Mouse (Mus musculus): ENCODE data around the gene Rpl22l1. TPM values are rescaled to one million over a fixed set of nuclear protein-coding genes. Genes with fewer than 3 reads are reported as not detected.
"Not testable (repeated sequence)": the region's sequence is repeated elsewhere in the genome, so short reads cannot be mapped to it uniquely, and the experiment has no call there.

The Rpl22l1 gene
- total and polyA plus RNA-seq, 2 experiments from 2014 or later = 116 to 341 TPM

DNA sequence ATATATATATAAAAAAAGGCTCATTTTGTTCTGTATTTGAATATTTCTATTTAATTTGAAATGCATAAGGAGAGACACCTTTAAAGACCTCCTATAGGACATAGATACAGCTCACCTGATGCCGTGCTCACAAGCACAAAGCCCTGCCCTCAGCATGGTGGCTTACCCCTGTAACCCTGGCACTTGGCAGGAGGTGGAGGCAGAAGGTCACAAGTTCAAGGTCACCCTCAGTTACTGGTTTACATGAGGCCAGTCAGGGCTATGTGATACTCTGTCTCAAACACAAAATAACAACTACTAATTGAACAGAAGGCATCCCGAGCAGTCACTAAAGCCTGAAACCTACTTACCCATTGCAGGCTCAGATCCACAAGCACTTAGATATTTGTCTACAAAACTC is 24.2 kb downstream of the Rpl22l1 start:
- no peaks in the 10 kb centered on the region for H3K36me3 ChIP-seq (ENCODE audit: insufficient read depth, low read length)
- H3K4me3 ChIP-seq (ENCODE audit: low read length) = no peak overlapping the region
- H3K27ac ChIP-seq = no peak overlapping the region
- WGBS = 98% methylated on average over 2 of the region's 2 CpGs
- no peak overlapping the region for H3K9ac ChIP-seq (replicated peaks; ENCODE audit: low read length)
- no peaks in the 10 kb centered on the region for H3K4me1 ChIP-seq (ENCODE audit: insufficient read depth, low read length)
- no peak for ATAC-seq
- no peak for DNase-seq (ENCODE audit: low spot score)
- no peak for TF ChIP-seq CTCF (IDR thresholded peaks at IDR 0.05; ENCODE audit: low read depth)
- no peak overlapping the region for H3K4me2 ChIP-seq (ENCODE audit: low read depth, low read length)
- no peaks in the 10 kb centered on the region for H3K9me3 ChIP-seq (ENCODE audit: low read length)
- H3K27me3 ChIP-seq (ENCODE audit: insufficient read depth, low read length) = no peaks in the 10 kb centered on the region

DNA sequence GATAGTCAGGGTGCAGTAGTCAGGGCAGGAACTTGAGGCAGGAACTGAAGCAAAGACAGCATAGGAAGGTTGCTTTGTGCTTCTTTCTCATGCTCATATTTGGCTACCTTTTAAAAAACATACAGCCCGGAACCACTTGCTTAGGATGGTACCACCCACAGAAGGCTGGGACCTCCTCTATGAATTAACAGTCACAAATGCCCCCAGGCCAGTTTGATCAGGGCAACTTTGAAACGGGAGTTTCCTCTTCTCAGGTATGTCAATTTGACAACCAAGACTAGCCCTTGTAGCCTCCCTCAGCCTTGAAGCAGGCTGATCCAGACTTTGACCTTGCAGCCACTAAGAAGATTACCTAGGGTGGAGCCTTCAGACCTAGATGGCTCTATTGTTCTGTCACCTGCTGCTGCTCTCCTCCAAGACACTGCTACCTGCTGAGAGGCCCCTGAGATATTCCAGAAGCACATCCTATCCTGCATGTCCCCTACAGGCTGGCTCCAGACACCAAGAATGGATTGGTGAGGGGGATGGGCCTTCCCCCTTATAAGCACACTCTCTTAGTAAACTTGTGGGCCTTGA is 31.6 kb downstream of the Rpl22l1 start:
- Histone ChIP-seq H3K36me3 (ENCODE audit: insufficient read depth, low read length) (no peaks in the 10 kb centered on the region), H3K27ac (no peak overlapping the region), H3K4me2 (ENCODE audit: low read depth, low read length) (no peak overlapping the region), H3K27me3 (ENCODE audit: insufficient read depth, low read length) (no peaks in the 10 kb centered on the region), H3K9me3 (ENCODE audit: low read length) (no peaks in the 10 kb centered on the region), H3K4me1 (ENCODE audit: insufficient read depth, low read length) (no peaks in the 10 kb centered on the region), H3K9ac (replicated peaks; ENCODE audit: low read length) (no peak overlapping the region), H3K4me3 (ENCODE audit: low read length) (no peak overlapping the region)
- ATAC-seq = no peak
- DNase-seq (ENCODE audit: low spot score) = no peak
- 84% methylated on average over 2 of the region's 2 CpGs for WGBS
- no peak for TF ChIP-seq CTCF (IDR thresholded peaks at IDR 0.05; ENCODE audit: low read depth)

DNA sequence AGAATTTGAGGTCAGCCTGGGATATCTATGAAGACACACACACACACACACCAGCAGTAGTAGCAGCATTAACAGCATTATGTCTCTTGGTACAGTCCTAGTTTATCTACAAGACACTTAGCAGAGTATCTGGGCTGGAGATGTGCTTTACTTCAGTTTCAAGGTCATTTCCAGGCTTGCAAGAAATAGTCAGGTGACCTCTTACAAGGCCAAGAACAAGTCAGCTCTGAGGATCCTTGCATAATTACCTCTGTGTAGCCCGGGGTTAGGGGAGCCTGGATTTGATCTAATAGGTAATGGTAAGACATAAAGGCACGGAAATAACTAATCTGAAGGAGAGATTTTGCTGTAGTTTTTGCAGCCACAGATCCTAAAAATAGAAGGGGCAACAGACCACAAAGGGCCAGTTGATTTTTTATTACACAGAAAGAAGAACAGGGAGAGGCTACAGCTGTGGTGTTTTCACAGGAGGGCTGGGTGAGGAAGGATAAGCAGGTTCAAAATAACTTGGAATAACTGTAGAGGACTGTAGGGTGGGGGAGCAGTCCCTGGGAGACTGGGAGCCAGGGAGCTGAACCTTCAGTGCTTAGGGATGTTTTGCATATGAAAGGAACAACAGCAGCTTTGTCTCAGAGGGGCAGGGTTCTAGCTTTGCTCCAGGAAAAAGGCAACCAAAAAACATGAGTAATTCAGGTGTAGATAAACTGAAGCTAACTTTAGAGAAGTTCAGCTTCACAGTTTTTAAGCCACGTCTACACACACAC is 36.8 kb downstream of the Rpl22l1 start:
- Histone ChIP-seq H3K27ac (no peak overlapping the region), H3K4me3 (ENCODE audit: low read length) (no peak overlapping the region), H3K4me1 (ENCODE audit: insufficient read depth, low read length) (0 out of 2 replicates have a peak, but pooled peaks cover 4% of the 10 kb centered on the region), H3K36me3 (ENCODE audit: insufficient read depth, low read length) (no peaks in the 10 kb centered on the region), H3K9me3 (ENCODE audit: low read length) (no peaks in the 10 kb centered on the region), H3K9ac (replicated peaks; ENCODE audit: low read length) (no peak overlapping the region), H3K4me2 (ENCODE audit: low read depth, low read length) (no peak overlapping the region), H3K27me3 (ENCODE audit: insufficient read depth, low read length) (no peaks in the 10 kb centered on the region)
- no peak for TF ChIP-seq CTCF (IDR thresholded peaks at IDR 0.05; ENCODE audit: low read depth)
- WGBS = 27% methylated on average over 3 of the region's 3 CpGs
- DNase-seq (ENCODE audit: low spot score) (no peak), ATAC-seq (no peak)

DNA sequence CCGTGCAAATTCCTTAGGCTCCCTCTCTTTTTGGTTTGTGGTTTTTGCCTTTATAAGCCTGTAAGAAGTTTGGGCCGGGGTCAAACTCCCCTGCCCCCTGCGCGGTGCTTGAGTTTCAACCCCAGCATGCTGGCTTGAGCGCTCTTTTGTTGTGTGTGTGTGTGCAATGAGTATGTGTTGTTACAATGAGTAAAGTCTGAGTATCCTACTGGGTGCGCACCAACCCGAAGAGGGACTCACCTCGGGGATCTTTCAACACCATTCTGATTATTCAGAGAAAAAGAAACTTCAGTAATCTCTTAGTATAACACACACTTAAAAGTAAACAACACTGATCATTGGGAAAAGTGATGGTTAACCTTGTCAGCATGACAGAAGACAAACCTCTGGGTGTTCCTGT is 38.0 kb downstream of the Rpl22l1 start:
- Histone ChIP-seq H3K36me3 (ENCODE audit: insufficient read depth, low read length) (no peaks in the 10 kb centered on the region), H3K27ac (no peak overlapping the region), H3K9ac (replicated peaks; ENCODE audit: low read length) (no peak overlapping the region), H3K9me3 (ENCODE audit: low read length) (no peaks in the 10 kb centered on the region), H3K4me1 (ENCODE audit: insufficient read depth, low read length) (0 out of 2 replicates have a peak, but pooled peaks cover 4% of the 10 kb centered on the region), H3K27me3 (ENCODE audit: insufficient read depth, low read length) (no peaks in the 10 kb centered on the region), H3K4me2 (ENCODE audit: low read depth, low read length) (no peak overlapping the region), H3K4me3 (ENCODE audit: low read length) (no peak overlapping the region)
- ATAC-seq = no peak
- DNase-seq (ENCODE audit: low spot score) = no peak
- no peak for TF ChIP-seq CTCF (IDR thresholded peaks at IDR 0.05; ENCODE audit: low read depth)
- 38% methylated on average over 8 of the region's 8 CpGs for WGBS

DNA sequence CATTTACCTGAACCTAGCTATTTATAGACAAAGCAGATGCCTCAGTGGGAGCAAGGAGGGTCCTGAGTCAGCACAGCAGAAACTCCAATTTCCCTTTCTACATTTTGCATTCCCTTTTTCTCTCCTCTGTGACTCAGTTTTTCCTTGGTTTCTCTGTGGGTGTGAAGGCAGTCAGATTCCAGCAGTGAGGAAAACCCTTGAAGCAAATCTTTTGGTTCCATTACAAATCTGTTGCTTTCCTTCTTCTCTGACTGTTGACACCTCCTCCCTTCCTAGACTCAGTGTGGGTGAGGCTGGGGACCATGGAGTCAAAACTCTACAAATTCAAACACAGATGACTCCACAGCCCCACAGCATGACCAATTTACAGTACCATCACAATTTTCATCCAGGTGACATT is 41.9 kb downstream of the Rpl22l1 start:
- H3K9ac ChIP-seq (replicated peaks; ENCODE audit: low read length) = no peak overlapping the region
- DNase-seq (ENCODE audit: low spot score) = no peak
- TF ChIP-seq CTCF (IDR thresholded peaks at IDR 0.05; ENCODE audit: low read depth) = no peak
- ATAC-seq = no peak
- no peak overlapping the region for H3K4me3 ChIP-seq (ENCODE audit: low read length)
- no peaks in the 10 kb centered on the region for H3K36me3 ChIP-seq (ENCODE audit: insufficient read depth, low read length)
- H3K4me1 ChIP-seq (ENCODE audit: insufficient read depth, low read length) = 0 out of 2 replicates have a peak, but pooled peaks cover 2% of the 10 kb centered on the region
- no peaks in the 10 kb centered on the region for H3K9me3 ChIP-seq (ENCODE audit: low read length)
- H3K27me3 ChIP-seq (ENCODE audit: insufficient read depth, low read length) = no peaks in the 10 kb centered on the region
- H3K4me2 ChIP-seq (ENCODE audit: low read depth, low read length) = no peak overlapping the region
- no peak overlapping the region for H3K27ac ChIP-seq

DNA sequence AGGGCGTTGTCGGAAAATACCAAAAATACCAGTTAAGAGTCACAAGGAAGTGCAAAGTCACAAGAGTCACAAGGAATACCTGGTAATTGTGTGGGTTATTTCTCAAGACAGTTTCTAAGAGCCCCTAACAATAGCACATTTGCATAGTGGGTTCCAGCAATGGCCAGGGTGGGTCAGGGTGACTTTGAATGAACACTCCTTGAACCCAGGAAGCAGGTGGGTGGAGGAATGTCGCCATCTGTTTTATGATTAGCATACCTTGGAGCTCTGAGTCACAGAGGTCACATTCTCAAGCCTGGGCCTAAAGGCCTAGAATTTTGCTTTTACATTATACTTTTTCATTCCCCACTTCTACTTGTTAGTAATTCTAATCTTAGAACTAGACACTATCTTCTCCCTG is 46.9 kb downstream of the Rpl22l1 start:
- 90% methylated on average over 3 of the region's 3 CpGs for WGBS
- not testable (repeated sequence) for H3K9me3 ChIP-seq (ENCODE audit: low read length); H3K36me3 ChIP-seq (ENCODE audit: insufficient read depth, low read length); H3K4me1 ChIP-seq (ENCODE audit: insufficient read depth, low read length); H3K4me3 ChIP-seq (ENCODE audit: low read length); DNase-seq (ENCODE audit: low spot score); H3K27me3 ChIP-seq (ENCODE audit: insufficient read depth, low read length); H3K27ac ChIP-seq; H3K4me2 ChIP-seq (ENCODE audit: low read depth, low read length); H3K9ac ChIP-seq (replicated peaks; ENCODE audit: low read length); ATAC-seq

Other genes with a start within 250 kb of the Rpl22l1 start
- not detected in 2 replicates for gene Slc2a2, start 107.5 kb upstream of the Rpl22l1 start, total RNA-seq (2014; rRNA removed)
- gene Slc2a2, start 107.5 kb upstream of the Rpl22l1 start, polyA plus RNA-seq (2015; fragmentation: Nextera tagmentation; extraction: Ambion mirVana) = 0.09 TPM in 1 of 2 replicates, not detected in the other
- gene Eif5a2, start 24.2 kb upstream of the Rpl22l1 start, total RNA-seq (2014; rRNA removed) = 23.9 and 26.9 TPM in 2 replicates
- 10.0 and 10.7 TPM in 2 replicates for gene Eif5a2, start 24.2 kb upstream of the Rpl22l1 start, polyA plus RNA-seq (2015; fragmentation: Nextera tagmentation; extraction: Ambion mirVana)
- not detected in 2 replicates for gene Gm1527, start 87.2 kb downstream of the Rpl22l1 start, total RNA-seq (2014; rRNA removed)
- gene Gm1527, start 87.2 kb downstream of the Rpl22l1 start, polyA plus RNA-seq (2015; fragmentation: Nextera tagmentation; extraction: Ambion mirVana) = not detected in 2 replicates